Mouse (Mus musculus) thymus, postnatal 10 days (tissue): ENCODE data around the gene Ifit1.

Experiments used
- DNase-seq, 2 experiments: peaks; one replicate each; pipeline ENCODE4 v3.0.0; 2021; ENCODE audit warnings: low spot score in 2 of 2

Ifit1 gene

GRCm38 (mm10) chr19:34655227-34655805 is 14.6 kb downstream of the Ifit1 start:
- DNase-seq: no peak

GRCm38 (mm10) chr19:34656511-34657298 is 16.0 kb downstream of the Ifit1 start:
- no peak for DNase-seq

- DNase-seq: peak; percentile 5 to 13
Observed at GRCm38 (mm10) chr19:34662067-34662507, 21.4 kb downstream of the Ifit1 start.

GRCm38 (mm10) chr19:34662740-34663139 is 22.1 kb downstream of the Ifit1 start:
- DNase-seq: no peak

GRCm38 (mm10) chr19:34666127-34666526 is 25.5 kb downstream of the Ifit1 start:
- peak; percentile 25 to 65 for DNase-seq

- DNase-seq: no peak
Observed at GRCm38 (mm10) chr19:34673476-34673875, 32.8 kb downstream of the Ifit1 start.

- no peak for DNase-seq
Observed at GRCm38 (mm10) chr19:34678428-34678827, 37.8 kb downstream of the Ifit1 start.

- DNase-seq: peak in 1 of 2 experiments; percentile 19
Observed at GRCm38 (mm10) chr19:34684857-34685256, 44.2 kb downstream of the Ifit1 start.

- no peak for DNase-seq
Observed at GRCm38 (mm10) chr19:34685530-34685929, 44.9 kb downstream of the Ifit1 start.

- no peak for DNase-seq
Observed at GRCm38 (mm10) chr19:34691402-34691801, 50.7 kb downstream of the Ifit1 start.

- DNase-seq: no peak
Observed at GRCm38 (mm10) chr19:34696352-34696986, 55.8 kb downstream of the Ifit1 start.

GRCm38 (mm10) chr19:34697461-34697860 is 56.8 kb downstream of the Ifit1 start:
- DNase-seq: no peak

- no peak for DNase-seq
Observed at GRCm38 (mm10) chr19:34698432-34698831, 57.8 kb downstream of the Ifit1 start.

- DNase-seq: no peak
Observed at GRCm38 (mm10) chr19:34698852-34699251, 58.2 kb downstream of the Ifit1 start.

GRCm38 (mm10) chr19:34699300-34699699 is 58.6 kb downstream of the Ifit1 start:
- no peak for DNase-seq
